Mouse (Mus musculus) urinary bladder, postnatal 4 days (tissue): Measurements from ENCODE around the gene Fbxl17.
A peak's percentile ranks its signal among the peaks of the same experiment; 100 is the strongest.

Experiments used
- DNase-seq, 2 experiments: peaks; one replicate each; pipeline ENCODE4 v3.0.0; 2021 to 2022; ENCODE audit warnings: low spot score in 2 of 2

The Fbxl17 gene

GRCm38 (mm10) chr17:63499636-63500155, at the start of gene Fbxl17:
Gene Fbxl17, minus strand, starts transcription at chr17:63500017.
- peak in 1 of 2 experiments; percentile 61 for DNase-seq

GRCm38 (mm10) chr17:63547465-63547864, 47.6 kb upstream of the Fbxl17 start:
- DNase-seq: no peak

DNA sequence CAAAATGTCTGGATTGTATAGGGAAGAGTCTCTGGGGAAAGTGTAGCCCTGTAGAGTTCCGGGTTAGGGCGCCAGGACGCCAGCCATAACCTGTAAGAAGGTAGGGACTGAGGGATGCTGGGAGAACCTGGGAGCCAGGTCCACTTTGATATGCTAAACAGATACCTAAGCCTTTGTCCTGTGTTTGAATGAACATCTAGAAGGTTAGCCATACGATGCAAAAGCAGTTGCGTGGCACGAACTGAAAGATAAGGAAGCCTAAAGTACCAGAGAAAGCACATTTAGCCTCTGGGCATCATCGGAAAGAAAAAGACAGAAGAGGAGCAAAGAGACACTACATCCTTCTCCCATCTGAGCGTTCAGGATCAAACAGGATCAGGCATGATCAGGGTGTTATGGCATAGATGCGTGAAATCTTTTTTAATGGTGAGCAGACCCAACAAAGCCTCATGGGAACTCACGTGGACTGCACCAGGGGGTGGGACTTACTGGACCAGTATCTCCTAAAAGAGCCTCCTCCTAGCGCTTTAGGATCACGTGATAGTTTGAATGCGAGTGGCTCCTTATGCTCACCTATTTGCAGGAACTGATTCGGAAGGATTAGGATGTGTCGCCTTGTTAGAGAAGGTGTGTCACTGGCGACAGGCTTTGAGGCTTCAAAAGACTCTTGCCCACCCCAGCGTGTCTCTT, 34.9 kb upstream of the Fbxl17 start:
- DNase-seq: no peak

DNA sequence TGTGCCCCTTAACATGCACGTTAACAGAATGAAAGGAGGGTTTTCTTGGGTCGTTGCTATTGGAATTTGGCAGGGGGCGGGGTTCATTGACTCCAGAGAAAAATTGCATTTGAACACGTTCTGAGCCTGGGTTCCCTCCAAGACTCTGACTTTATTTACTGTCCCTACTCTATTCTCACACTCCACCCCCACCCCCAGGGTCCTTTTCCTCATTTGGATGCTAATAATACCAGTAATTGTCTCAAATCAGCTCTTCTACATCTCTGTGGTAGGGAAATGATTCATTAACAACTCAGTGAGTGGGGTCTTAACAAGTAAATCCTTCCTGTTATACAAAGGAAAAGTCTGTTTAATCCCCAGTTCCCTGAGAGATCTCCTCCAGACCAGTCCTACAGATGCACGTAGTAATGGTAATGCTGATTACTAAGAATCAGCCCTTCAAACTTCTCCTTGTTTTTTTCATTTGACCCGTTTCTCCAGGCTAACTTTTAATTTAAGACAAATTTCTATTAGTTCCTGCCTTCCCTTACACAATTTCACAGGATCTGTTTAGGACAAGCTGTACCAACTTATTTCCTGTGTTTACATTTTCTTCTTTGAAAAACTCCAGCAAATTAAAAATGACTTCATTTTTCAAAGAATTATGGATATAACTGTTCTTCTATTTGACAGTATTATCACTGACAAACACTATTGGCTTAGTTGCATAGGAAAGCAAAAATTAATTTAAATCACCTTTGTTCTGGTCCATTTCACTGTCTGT, 33.4 kb upstream of the Fbxl17 start:
- no peak for DNase-seq

GRCm38 (mm10) chr17:63529476-63529875, 29.7 kb upstream of the Fbxl17 start:
- no peak for DNase-seq

GRCm38 (mm10) chr17:63520691-63521090, 20.9 kb upstream of the Fbxl17 start:
- no peak for DNase-seq

- DNase-seq: no peak
Measured at GRCm38 (mm10) chr17:63510451-63510850, 10.6 kb upstream of the Fbxl17 start.

GRCm38 (mm10) chr17:63501091-63501490, 1.3 kb upstream of the Fbxl17 start:
- no peak for DNase-seq

DNA sequence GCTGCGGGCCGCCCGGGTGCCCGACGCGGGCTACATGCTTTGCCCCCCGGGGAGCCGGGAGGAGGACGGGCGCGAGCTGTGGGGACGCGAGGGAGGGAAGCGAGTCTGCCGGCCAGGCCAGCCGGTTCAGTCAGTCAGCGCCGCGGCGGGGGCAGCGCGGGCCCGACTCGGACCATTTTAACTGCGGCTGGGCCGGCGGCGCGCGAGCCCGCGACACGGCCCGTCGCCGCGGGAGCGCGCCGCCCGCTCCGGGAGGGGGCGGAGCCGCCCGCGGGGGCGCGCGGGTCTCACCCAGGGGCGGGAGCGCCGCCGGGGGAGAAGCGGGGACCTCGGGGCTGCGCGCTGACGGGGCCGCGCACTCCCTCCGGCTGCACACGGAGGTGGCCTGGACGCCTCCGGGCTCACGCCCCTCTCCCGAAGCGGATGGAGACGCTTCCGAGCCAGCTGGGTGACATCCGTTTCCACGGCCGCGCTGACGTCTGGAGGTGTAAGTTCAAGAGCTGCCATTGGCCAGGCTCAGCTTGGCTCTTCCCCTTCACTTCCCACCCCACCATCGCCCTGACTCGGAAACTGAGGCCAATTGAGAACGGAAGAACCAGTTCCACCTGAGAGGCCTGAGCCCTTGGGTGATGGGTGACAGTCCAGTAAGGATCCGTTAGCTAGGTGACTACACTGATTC, 478 bp upstream of the Fbxl17 start:
- DNase-seq: peak; percentile 78 to 79

DNA sequence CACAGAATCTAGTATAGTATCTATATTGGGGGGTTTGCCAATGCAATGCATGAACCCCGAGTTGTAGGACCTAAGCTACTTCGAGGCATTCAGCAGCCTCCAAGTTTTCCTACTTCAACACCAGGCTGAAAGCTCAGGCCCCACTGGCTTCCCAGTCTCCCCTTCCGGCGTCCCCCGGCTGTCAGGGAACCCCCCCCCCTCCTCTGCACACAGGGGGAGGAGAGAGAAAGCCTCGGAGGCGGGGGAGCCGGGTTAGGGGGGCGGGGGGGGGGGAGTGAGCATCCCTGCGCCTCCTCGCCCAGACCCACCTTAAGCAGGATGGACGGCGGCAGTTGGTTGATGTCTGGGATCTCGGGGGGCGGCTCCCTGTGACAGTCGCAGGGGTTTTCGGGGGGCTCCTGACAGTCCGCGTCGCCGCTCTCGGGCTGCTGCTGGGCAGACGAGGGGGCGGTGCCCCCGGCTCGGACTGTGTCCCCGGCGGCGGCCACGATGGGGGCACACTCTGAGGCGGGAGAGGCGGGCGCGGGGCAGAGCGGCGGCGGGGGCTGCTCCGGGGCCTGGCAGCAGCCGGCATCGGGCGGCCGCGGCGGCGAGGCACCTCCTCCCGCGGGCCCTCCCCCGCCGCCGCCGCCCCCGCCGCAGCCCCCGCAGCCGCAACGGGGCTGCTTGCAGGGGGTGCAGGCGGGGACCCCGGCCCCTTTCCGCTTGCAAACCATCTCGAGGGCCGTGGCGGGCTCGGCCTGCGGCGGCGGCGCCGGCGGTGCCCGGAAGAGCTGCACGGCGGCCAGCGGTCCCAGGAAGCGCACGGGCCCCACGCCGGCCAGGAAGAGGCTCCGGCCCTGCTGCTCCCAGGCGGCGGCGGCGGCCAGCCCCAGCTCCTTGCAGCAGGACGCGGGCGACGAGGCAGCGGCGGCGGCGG, 841 bp downstream of the Fbxl17 start:
- peak; percentile 47 to 67 for DNase-seq

DNA sequence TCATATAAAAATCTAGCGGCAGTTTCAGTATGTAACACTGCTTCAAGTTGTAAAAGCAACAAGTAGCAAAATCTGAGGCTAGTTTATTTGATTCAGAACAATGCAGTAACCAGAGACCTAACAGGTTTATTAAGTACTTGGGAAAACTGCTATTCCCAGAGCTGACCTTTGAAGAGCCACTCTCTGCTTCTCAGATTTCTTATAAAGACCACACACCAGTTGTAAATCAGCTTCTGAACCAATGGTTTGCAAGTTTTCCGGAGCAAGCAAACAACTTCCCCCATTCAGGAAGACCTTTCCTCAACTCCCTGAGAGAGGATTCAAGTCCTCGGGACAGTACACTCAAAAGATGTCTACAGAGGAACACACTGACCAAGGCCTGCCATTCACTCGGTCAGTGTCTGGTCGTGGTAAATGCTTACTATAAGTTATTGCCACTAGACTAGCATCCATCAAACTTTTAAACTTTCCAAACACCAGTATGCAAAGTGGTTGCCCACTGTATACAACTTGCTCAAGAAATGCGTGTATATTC, 1.6 kb downstream of the Fbxl17 start:
- DNase-seq: no peak

GRCm38 (mm10) chr17:63497206-63497731, 2.5 kb downstream of the Fbxl17 start:
- no peak for DNase-seq

GRCm38 (mm10) chr17:63496153-63496552, 3.7 kb downstream of the Fbxl17 start:
- no peak for DNase-seq

GRCm38 (mm10) chr17:63493876-63494580, 5.8 kb downstream of the Fbxl17 start:
- no peak for DNase-seq

- no peak for DNase-seq
Measured at GRCm38 (mm10) chr17:63493274-63493673, 6.5 kb downstream of the Fbxl17 start.

- no peak for DNase-seq
Measured at GRCm38 (mm10) chr17:63492665-63493273, 7.0 kb downstream of the Fbxl17 start.

DNA sequence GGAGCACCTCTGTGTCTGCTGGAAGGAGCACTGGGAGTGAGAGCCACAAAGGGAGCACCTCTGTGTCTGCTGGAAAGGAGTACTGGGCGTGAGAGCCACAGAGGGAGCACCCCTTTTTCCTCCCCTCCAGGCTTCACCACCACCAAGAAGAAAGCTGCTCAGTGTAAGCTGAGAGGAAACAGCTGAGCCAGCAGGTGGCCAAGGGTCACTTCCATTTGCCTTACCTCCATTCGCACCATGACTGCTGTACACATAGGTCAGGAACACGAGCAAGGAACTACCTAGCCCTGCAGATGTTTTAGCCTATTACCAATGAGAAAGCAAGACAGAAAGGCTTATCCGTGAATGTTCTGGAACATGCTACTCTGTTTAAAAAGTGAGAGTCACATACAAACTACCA, 10.3 kb downstream of the Fbxl17 start:
- no peak for DNase-seq

DNA sequence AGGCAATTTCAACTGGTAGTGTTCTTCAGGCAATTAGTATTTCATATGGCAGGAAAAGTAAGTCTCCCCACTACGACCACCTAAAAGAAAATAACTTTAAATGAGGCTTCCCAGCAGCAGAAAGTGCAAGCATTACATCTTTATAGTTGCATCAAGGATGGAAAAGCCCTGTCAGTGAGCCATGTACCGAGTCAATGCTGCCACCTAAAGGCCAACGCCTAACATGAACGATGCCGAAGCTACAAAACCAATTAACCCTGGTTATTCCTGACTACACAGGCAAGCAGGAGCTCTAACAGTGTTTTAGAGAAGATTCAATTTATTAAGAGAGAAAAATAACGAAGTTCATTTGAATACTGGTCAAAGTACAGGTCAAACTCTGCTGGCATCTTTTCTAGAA, 32.0 kb downstream of the Fbxl17 start:
- no peak for DNase-seq

- no peak for DNase-seq
Measured at GRCm38 (mm10) chr17:63465239-63465638, 34.6 kb downstream of the Fbxl17 start.

GRCm38 (mm10) chr17:63462512-63462911, 37.3 kb downstream of the Fbxl17 start:
- no peak for DNase-seq
